Mouse (Mus musculus) duodenum, adult 2 months (tissue): ENCODE data around the gene Setd6. TPM values are rescaled to one million over a fixed set of nuclear protein-coding genes. Genes with fewer than 3 reads are reported as not detected.

ENCODE experiments used
- polyA plus RNA-seq: library from polyadenylated mRNA; depleted of rRNA; stranded (reverse); fragments of >200 nt; gene quantifications from 2 replicates; pipeline ENCODE4 v1.2.3, GENCODE M21; 2012; ENCODE audit warnings: low replicate concordance; rRNA removed

The Setd6 gene
- polyA plus RNA-seq, result 5.0 and 6.9 TPM in 2 replicates

DNA sequence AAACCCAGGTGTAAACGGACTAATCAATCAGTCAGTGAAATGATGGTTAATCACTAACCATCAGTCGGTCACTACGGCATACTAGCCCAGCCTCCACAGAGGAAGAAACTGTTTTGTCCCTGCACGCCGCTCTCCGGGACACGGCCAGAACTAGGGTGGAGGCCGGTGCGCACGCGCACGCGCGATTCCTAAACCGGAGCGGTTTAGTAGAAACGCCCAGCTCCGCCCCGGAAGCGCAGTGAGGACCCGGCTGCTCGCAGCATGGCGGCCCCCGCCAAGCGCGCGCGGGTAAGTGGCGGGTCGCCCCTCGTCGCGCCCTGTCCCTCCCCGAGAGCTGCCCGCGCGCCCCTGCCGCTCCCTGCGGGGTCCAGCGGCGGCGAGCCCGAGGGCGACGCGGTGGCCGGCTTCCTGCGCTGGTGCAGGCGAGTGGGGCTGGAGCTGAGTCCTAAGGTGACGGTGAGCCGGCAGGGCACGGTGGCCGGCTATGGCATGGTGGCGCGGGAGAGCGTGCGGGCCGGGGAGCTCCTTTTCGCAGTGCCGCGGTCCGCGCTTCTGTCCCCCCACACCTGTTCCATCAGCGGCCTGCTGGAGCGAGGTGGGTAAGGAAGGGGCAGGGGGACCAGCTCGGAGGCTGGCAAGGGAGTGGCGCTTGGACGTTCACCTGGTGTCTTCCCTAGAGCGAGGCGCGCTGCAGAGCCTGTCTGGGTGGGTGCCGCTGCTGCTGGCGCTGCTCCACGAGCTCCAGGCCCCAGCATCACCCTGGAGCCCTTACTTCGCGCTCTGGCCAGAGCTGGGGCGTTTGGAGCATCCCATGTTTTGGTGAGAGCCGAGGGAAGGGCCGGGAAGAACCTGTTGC is at the start of gene Setd6:
Gene Setd6, plus strand, starts transcription at position 206 of the 856 bp plus-strand sequence.

DNA sequence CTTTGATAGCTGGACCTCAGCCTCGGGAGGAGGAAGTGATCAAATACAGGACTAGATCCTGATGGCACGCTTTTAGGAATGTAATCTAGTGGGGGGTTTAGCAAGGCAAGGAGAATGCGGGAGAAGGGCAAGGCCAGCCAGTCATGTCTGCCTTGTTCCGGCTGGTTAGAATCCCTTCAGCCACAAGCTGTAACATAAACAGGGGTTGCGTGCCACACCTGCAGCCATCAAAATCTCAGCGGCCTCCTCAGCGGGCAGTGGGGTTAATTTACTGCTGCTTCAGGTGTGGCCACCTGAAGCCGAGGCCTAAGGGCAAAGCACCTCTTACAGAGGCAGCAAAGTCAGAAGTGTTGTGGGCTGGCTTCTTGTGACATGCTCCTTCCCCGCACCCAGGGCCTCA is 39.0 kb upstream of the Setd6 start, which contains the start of gene Ndrg4:
Gene Ndrg4, plus strand, starts transcription at position 350 of the 400 bp plus-strand sequence.

Other genes with a start within 250 kb of the Setd6 start
- gene Csnk2a2, start 225.8 kb upstream of the Setd6 start, polyA plus RNA-seq, result 3.5 and 5.9 TPM in 2 replicates
- gene Ccdc113, start 181.8 kb upstream of the Setd6 start, polyA plus RNA-seq, result not detected in 2 replicates
- not detected in 2 replicates for gene Prss54, start 139.5 kb upstream of the Setd6 start, polyA plus RNA-seq
- 0.49 and 1.2 TPM in 2 replicates for gene Gins3, start 82.4 kb upstream of the Setd6 start, polyA plus RNA-seq
- 11.2 and 26.7 TPM in 2 replicates for gene Ndrg4, start 38.9 kb upstream of the Setd6 start, polyA plus RNA-seq
- 23.0 and 31.5 TPM in 2 replicates for gene Cnot1, start 91.6 kb downstream of the Setd6 start, polyA plus RNA-seq
- 23.3 and 24.8 TPM in 2 replicates for gene Sap18b, start 109.5 kb downstream of the Setd6 start, polyA plus RNA-seq
- 13.4 and 17.1 TPM in 2 replicates for gene Slc38a7, start 137.7 kb downstream of the Setd6 start, polyA plus RNA-seq
- 37.1 and 56.9 TPM in 2 replicates for gene Got2, start 172.7 kb downstream of the Setd6 start, polyA plus RNA-seq